Mouse (Mus musculus) brain, embryonic 18.5 days (tissue): Measurements from ENCODE around the gene Ltbr.
"Not testable (repeated sequence)": the region's sequence is repeated elsewhere in the genome, so short reads cannot be mapped to it uniquely, and the experiment has no call there.

Source experiments
- DNase-seq: peaks from one replicate; pipeline ENCODE4 v3.0.0-alpha.2; 2012; ENCODE audit warnings: low read depth, low spot score

The Ltbr gene

DNA sequence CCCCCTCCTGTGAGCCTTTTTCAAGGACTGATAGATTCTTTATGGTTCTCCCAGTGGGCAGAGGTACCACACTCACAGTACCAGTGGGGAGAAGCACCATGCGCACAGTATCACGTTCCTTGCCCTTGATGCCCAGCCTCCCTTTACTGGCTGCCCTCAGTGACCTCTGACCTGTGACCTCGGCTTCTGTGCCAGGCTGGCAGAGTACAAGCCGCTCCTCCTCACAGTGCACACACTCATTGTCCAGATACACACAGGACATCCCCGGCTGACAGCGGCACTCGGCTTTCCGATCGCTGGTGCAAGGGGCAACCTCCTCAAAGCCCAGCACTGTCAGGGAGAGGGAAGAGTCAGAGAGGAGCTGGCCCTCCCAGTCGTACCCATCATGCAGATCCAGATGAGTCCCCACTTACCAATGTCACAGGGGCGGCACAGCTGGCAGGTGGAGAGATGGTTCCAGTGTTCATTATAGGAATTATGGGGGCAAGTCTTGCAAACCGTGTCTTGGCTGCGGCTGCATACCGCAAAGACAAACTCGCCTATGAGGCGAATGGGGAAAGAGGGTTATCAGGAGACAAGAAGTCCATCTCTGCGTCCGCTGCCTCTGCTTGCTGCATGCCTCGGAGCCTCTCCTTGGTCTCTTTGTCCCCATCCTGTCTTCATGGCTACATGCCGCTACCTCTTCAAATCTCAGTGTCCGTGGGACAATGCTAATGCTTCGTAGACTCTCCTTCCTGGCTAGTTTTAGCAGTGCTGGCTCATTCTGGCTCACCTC is 917 bp downstream of the Ltbr start:
- DNase-seq, result no peak

DNA sequence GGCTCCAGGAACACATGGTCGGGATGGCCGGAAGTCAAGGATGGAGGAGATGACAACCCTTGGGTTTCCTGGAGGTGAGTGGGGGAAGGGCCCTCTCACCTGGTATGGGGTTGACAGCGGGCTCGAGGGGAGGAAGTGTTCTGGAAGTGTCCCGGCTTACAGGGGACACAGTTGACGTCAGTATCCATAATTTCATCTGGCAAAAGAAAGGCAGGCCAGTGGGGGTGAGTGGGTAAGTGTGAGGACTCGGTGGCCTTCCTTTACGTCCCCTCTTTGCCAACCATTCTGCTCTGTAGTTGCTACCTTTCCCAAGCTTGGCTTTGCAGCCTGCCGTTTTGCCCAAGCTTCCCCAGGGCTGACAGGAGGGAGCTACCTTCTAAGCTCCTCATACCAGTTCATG is 1.5 kb downstream of the Ltbr start:
- DNase-seq, result no peak

DNA sequence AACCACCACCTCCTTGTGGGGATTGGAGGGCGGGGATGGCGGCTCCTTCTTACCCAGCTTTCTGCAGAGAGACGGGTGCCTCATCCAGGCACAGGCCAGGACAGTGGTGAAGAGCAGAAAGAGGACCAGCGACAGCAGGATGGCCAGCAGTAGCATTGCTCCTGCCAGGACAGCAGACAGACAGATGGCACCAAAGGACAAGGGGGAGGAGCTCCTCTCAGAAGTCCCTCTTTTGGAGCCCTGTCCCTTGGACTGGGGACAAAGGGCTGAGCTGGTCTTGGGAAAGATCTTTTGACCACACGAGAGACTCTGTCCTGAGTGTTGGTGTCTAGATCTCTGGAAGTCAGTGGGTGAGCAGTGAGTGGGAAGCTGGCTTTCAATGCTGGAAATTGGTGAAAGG is 4.3 kb downstream of the Ltbr start:
- DNase-seq, result no peak

DNA sequence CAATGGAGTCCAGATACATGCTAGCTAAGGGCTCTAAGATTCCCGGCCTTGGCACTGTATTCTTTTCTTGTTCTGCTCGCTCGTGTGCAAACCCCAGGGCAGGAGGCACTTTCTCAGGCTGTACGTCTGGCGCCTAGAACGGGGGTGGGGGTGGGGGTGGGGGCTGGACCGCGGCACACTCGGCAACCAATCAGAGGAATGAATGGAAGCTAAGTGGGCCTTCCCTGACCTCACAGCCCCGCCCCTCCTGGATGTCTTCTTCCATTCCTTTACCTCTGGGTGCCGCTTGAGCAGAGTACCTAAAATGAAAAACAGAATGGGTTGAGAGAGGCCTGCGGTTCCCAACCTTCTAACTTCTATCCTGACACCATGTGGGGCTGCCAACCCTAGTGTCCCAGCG is 4.8 kb downstream of the Ltbr start:
- no peak for DNase-seq

DNA sequence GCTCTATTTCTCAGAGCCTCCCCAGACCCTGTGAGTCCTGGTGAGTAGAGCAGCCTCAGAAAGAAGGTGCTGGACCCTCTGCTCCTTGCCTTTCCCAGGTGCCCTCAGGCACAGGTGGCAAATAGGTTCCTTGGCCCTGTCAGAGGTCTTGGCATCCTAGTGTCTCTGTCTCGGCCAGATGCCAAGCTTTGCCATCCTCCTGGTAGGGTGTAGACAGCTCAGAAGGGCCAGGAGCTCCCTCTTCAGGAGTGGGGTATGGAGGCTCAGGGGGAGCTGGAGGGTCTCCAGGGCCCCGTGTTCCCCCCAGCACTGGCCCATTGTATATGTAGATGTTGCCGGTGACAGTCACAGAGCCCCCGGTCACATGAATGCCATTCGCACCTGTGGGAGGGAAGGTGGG is 6.6 kb downstream of the Ltbr start:
- DNase-seq, result no peak

DNA sequence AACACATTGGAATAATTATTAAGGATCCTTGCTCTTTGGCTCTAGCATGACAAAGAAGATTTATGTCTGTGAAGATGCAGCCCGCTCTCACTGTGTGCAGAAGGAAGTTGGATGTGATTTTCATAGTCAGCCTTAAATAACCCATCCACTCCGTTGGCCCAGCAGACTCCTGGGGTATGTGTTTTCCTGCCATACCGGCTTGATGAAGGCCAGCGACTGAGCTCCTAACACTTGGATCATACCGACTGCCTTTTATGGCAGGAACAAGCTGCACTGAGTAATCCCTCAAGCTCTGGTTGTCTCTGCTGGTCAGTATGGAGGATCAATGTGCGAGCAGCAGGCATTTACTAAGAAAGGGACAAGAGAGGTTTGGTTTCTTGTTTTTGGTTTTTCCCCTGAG is 8.2 kb downstream of the Ltbr start:
- DNase-seq, result no peak

DNA sequence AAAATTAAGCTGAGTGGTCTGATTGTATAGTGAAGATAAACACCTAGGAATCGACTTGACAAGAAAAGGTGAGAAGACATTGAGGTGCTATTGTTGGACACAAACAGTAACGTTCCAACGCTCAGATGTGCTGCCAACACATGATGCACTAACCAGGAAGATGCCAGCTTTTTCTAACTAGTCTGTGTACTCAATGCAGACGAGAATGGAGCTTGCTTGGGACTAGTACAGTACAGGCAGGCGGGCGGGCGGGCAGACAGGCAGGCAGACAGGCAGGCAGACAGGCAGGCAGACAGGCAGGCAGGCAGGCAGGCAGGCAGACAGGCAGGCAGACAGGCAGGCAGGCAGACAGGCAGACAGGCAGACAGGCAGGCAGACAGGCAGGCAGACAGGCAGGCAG is 9.3 kb downstream of the Ltbr start:
- DNase-seq, result not testable (repeated sequence)

DNA sequence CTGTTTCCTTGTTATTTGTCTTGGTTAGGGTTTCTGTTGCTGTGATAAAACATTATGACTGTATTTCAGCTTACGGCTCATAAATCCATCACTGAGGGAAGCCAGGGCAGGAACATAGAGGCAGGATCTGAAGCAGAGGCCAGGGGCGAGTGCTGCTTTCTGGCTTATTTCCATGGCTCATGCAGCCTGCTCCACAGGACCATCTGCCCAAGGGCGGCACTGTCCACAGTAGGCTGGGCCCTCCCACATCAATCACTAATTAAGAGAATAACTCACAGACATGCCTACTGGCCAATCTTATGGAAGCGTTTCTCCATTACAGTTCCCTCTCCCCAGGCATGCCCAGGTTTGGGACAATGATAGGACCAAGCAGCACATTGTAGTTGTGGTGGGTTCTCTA is 10.4 kb downstream of the Ltbr start:
- DNase-seq, result no peak

DNA sequence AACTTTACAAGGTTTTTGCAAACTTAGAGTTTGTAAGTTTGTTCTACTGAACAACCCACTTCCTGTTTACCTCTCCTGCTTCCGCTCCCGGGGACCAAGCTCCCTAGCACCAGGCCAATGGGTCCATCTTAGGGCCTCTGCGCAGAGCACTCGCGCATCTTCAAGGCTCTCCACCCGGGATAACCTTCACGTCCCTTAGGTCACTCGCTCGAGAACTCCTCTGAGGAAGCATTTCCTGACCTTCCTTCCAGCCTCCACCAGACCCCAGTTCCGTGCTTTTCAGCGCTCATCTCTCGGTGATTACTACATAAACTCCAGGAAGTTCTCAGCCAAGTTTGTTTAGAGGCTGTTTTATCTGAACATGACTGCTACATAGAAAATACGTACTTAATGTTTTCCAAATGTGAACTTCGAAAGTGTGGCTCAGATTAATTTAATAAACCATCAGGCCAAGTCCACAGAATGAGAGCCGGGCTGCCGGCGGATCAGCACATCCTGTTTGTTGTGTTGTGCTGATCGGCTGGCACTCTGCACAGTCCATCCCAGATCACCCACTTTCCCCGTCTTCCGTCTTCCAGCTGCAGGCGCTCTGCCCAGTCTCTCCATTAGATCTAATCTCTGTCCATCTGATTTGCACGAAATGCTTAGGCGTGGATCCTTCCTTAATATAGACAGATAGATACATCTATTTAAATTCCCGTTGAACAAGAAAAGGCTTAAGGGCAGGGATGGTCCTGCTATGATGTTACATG is 11.3 kb downstream of the Ltbr start:
- DNase-seq, result no peak

DNA sequence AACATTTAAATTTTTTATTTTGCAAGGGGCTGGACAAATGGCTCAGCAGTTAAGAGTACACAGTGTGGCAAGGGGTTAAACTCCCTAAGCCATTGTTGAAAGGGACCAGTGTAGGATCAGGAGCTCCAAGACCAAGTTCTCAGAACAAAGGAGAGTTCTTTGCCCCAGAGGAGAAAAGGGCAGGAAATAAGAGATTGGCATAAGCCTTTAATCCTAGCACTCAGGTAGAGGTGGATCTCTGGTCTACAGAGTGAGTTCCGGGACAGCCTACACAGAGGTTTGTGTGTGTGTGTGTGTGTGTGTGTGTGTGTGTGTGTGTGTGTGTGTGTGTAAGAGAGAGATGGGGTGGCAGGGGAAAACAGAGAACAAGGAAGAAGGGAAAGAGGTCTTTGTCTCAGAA is 12.7 kb downstream of the Ltbr start:
- DNase-seq, result no peak

DNA sequence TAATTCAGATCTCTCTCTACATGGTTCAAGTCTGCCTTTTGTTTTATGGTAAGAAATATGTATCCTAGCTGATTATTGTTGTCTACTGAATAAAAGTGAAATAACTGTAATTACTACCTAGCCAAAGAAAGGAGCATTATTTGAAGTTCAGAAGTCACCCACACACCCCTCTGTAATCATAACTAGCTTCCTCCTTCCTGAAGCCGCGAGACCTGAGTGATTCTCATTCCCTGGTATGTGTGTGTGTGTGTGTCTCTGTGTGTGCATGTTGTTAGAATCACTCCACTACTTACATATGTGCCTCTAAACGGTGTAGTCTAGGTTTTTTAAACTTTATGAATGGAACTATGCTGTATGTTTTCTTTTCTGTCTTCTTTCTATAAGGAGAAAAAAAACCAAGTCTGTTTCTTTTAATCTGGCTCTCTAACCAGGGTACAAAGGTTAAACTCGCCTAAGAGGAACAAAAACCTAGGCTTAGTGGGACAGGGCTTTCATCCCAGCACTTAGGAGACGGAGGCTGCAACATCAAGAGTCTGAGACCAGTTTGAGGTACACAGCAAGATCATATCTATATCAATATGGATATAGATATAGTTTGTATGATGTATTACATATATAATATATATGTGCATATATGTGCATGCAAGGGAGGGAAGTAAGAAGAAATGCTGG is 16.4 kb downstream of the Ltbr start:
- no peak for DNase-seq

DNA sequence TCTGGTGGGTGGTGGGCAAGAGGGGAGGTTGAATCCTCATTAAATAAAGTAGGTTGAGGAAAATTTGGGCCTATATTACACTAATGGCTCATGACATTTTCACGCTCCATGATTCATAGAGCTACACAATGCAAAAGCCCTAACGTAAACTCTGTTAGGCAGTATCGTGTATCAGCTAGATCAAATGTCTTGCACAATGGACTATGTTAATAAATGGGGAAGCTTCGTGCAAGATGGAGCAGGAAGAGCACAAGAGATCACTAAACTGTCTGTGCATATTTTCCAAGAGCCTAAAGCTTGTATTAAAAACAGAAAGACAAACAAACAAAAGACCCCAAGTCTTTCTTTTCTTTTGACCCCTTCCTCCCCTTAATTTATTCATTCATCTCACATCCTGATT is 19.6 kb downstream of the Ltbr start:
- DNase-seq, result no peak

DNA sequence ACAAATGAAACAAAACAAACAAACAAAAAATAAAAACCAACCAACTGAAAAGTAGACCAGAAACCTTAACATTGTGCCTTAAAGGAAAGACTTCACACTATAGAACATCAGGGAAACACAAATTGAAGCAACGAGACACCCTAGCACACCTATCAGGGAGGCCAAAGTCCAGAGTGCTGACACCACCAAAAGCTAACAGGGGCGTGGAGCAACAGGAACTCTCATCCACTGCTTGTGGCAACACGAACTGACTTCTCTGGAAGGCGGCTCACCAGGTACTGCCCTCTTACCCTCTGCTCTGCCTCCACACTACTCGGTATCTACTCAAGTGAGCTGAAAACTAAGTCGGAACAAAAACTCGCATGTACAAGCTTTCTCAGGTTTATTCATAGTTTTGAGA is 21.4 kb downstream of the Ltbr start:
- DNase-seq, result no peak

DNA sequence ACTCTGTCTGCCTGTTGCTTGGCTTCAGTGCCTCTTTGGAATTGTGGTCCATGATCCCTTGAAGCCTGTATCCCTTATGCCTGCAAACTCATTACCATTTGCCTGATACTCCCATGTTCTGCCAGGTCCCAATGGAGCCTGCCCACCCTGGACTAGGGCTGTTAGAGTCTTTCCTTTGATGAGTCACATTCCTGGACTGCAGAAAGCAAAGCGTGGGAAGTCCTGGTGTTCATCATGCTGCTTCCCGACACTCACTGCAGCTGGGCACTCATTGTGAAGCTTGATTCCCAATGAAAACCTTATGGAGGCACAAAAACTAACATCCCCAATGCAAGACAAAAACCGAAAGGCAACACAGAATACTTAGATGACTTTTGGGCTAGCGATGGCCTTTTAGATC is 22.4 kb downstream of the Ltbr start:
- DNase-seq, result no peak

DNA sequence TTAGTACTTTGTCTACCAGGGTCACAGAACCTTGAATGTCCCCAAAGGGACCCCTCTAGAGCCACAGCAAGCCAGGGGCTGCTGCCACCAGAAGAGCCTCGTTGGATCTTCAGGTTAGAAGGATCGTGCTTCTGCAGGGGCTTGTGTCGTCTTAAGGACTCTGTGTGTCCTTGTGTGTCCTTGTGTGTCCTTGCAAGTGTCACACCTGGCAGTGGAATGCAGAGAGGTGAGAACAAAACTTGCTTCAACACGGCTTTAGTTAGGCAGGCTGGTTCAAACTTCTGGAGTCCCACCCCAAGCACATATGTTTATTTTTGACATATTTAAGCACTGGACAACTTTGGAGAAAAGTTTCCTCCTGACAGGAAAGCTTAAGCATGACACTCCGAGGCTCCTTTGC is 25.0 kb downstream of the Ltbr start:
- DNase-seq, result no peak

DNA sequence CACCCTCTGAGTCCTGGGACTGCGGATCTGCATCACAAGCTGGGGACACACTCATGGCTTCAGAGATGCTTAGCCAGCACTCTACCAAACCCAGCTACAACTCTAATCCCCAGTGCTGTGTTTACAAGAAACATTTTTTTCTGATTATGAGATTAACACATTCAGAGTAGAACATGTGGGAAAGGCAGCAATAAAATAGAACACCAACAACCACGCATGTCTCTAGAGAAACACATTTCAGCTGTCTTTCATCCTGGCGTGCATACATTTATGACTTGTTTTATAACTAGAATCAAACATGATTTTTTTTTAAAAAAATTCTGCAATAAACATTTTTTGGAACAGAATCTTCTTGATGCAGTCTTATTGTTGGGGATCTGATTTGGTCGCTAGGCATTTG is 26.7 kb downstream of the Ltbr start:
- no peak for DNase-seq

DNA sequence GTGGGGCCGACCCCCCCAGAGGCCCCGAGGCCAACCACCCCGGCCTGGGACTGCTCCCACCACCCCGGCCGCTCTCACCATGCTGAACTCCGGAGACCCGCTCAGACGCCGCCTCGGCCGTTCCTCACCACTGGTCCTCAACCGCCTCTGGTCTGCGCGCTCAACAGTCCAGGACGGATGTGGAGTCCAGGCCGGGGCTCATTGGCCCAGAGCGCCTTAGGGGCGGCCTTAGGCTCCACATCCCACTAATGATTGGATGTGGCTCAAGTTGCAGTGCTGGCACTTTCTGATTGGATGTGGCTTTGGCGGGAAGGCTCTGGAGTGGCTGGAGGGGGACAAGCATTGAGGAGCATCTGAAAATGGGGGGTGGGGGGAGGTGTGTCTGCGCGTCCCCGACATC is 27.8 kb downstream of the Ltbr start, which contains the start of gene Tuba3a:
TSS of gene Tuba3a (minus strand) at position 153 of the 400 bp plus-strand sequence.
- no peak for DNase-seq

DNA sequence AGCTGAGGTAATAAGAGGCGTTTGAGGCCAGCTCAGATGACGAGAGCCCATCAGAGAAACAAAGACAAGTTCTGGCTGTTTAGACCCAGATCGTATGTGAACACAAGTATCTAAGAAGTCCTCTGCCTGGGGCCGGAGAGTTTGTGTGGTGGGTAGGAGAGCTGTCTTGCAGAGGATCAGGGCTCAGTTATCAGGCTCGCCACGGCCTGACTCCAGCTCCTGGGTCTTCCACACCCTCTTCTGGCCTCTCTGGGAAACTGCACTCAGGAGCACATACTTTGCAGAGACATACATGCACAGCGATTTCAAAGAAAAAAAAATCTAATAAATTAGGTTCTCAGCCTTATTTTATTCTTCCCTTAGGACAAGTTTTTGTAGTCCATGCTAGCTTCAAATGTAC is 28.9 kb downstream of the Ltbr start:
- DNase-seq, result no peak

DNA sequence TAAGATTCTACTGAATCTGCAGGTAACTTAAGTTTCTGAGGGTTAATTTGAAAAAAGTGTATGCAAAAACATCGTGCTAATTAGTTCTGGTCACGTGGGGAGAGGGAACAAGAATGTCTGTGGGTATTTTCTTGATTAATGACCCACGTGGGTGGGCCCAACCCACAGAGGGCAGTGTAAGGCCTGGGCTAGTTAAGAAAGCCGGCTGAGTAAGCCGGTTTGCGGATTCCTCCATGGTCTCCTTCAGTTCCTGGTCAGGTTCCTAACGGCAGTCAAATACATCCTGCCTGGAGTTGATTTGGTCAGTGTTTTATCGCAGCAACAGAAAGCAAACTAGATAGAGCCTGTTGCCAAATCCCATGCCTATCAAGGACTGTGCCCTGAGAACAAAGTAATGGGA is 29.4 kb downstream of the Ltbr start:
- no peak for DNase-seq

DNA sequence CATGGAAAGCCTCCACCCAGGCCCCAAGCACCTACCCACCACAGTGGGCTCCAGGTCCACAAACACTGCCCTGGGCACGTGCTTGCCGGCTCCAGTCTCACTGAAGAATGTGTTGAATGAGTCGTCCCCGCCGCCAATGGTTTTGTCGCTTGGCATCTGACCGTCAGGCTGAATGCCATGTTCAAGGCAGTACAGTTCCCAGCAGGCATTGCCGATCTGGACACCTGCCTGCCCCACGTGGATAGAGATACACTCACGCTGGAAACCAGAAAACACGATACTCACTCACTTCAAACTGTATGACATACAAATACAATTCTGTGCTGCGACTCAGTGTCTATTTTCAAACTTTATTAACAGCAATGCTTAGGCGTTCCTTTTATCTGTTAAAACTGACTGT is 31.0 kb downstream of the Ltbr start:
- not testable (repeated sequence) for DNase-seq

DNA sequence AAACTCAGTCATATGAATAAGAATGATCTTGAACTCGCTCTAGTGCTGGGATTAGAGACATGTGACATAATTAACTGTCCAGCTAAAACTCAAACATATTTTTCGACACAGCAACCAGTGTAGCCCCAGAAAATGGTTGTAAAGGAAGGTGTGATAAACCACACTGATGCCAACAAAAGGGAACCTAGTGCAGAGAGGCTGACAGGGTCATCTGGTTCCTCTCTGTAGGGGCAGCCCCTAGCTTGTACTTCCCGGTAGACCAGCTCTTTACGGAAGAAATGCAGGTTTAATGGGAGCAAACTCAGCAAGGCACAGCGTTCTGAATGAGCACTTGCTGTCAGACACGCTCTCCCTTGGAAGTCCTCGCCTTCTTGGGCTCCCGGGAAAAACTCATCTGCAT is 34.0 kb downstream of the Ltbr start:
- no peak for DNase-seq

DNA sequence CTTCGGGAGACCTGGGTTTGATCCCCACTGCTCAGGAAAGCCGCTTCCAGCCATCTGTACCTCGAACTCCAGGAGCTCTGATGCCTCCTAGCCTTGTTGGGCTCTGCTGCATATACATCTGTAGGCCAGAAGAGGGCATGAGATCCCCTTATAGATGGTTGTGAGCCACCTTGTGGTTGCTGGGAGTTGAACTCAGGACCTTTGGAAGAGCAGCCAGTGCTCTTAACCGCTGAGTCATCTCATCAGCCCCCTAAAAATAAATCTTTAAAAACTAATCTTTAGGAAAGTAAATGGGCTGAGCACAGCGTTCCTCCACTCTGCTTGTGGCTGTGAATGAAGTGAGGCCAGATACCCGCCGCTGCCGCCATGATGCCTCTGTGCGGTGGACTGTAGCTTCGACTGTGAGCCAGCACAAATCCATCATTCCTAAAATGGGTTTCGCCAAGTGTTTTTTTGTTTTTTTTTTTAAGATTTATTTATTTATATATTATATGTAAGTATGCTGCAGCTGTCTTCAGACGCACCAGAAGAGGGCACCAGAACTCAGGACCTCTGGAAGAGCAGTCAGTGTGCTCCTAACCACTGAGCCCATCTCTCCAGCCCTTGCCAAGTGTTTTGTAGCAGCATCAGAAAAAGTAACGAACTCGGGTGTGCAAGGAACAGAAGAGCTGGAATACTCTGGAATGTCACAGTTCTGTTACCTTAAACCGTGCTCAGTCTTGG is 38.7 kb downstream of the Ltbr start:
- peak; percentile 12 for DNase-seq
